Mouse (Mus musculus) forebrain, postnatal 0 days (tissue): ENCODE measurements at regions not wholly inside any gene's neighbourhood (a gene's known extent, or its start where the extent isn't known, plus 50 kb on each side); places are given as distances from the start of the nearest gene placed in this dataset.

ENCODE experiments used
- ATAC-seq: fragments of 200-750 bp; cut with Nextera tagmentation; 2 replicates; pipeline ENCODE4 v1.8.0; 2017; ENCODE audit warnings: mild to moderate bottlenecking, moderate library complexity
- DNase-seq: peaks from one replicate; pipeline ENCODE4 v3.0.0-alpha.2; 2015
- H3K27ac ChIP-seq: fragments of 300-500 bp; sonication (generic); 2 replicates; pipeline ENCODE4 v1.5.1; 2014; ENCODE audit warnings: low read depth, mild to moderate bottlenecking, antibody characterized with exemption, low read length, moderate library complexity, mixed read lengths
- H3K27me3 ChIP-seq: fragments of 300-500 bp; sonication (generic); 2 replicates; pipeline ENCODE4 v1.6.1; 2014; ENCODE audit warnings: mild to moderate bottlenecking, low read length, mixed read lengths; ENCODE audit not compliant: insufficient read depth
- H3K36me3 ChIP-seq: fragments of 300-500 bp; sonication (generic); 2 replicates; pipeline ENCODE4 v1.6.1; 2014; ENCODE audit warnings: mild to moderate bottlenecking, moderate library complexity; ENCODE audit not compliant: insufficient read depth
- H3K4me1 ChIP-seq: fragments of 300-500 bp; sonication (generic); 2 replicates; pipeline ENCODE4 v1.6.1; 2014; ENCODE audit warnings: antibody characterized with exemption; ENCODE audit not compliant: insufficient read depth
- H3K4me2 ChIP-seq: fragments of 300-500 bp; sonication (generic); 2 replicates; pipeline ENCODE4 v1.6.1; 2014; ENCODE audit warnings: low read depth, mild to moderate bottlenecking, moderate library complexity
- H3K4me3 ChIP-seq: fragments of 300-500 bp; sonication (generic); 2 replicates; pipeline ENCODE4 v1.5.1; 2014; ENCODE audit warnings: low read depth, low read length, mixed read lengths
- H3K9ac ChIP-seq: fragments of 300-500 bp; sonication (generic); 2 replicates; pipeline ENCODE4 v1.6.1; 2014; ENCODE audit warnings: mild to moderate bottlenecking
- H3K9me3 ChIP-seq: fragments of 300-500 bp; sonication (generic); 2 replicates; pipeline ENCODE4 v1.6.1; 2016; ENCODE audit warnings: low read length
- CTCF ChIP-seq: sonication (generic); IDR thresholded peaks from 2 replicates; pipeline ENCODE4 v1.5.1; 2016; ENCODE audit warnings: antibody characterized with exemption, control low read depth, low read depth
- WGBS: fragments of 180-500 bp; shearing (Covaris S2); extraction: QIAGEN DNeasy Blood & Tissue Kit; methylation state at CpG from one replicate; pipeline ENCODE4 v1.1.7; 2014; 5-methylcytosine and 5-hydroxymethylcytosine counted together

GRCm38 (mm10) chr5:133045637-133046036 is 502.5 kb upstream of the Auts2 start:
- Histone ChIP-seq H3K9me3 (no peaks in the 10 kb centered on the region), H3K36me3 (no peaks in the 10 kb centered on the region), H3K9ac (no peak overlapping the region), H3K27me3 (no peaks in the 10 kb centered on the region), H3K4me3 (no peak overlapping the region), H3K4me2 (no peak overlapping the region), H3K27ac (no peak overlapping the region), H3K4me1 (no peaks in the 10 kb centered on the region)
- ATAC-seq: no peak
- WGBS: 36% methylated on average over 9 of the region's 9 CpGs
- no peak for TF ChIP-seq CTCF
- peak; percentile 26 for DNase-seq

- WGBS: 92% methylated on average over 4 of the region's 4 CpGs
- Histone ChIP-seq H3K36me3 (no peaks in the 10 kb centered on the region), H3K4me2 (no peak overlapping the region), H3K4me1 (no peaks in the 10 kb centered on the region; the same call in 1 of the 2 replicates), H3K9me3 (no peaks in the 10 kb centered on the region), H3K4me3 (no peak overlapping the region), H3K9ac (no peak overlapping the region), H3K27me3 (no peaks in the 10 kb centered on the region), H3K27ac (no peak overlapping the region)
- no peak for DNase-seq
- ATAC-seq: no peak
- 0 out of 2 replicates have a peak, but pooled peaks have one; percentile 8 for TF ChIP-seq CTCF
Observed at GRCm38 (mm10) chr5:133027590-133027989, 484.4 kb upstream of the Auts2 start.

GRCm38 (mm10) chr5:133025121-133025520 is 482.0 kb upstream of the Auts2 start:
- H3K9me3 ChIP-seq: no peaks in the 10 kb centered on the region
- no peaks in the 10 kb centered on the region for H3K27me3 ChIP-seq
- H3K4me2 ChIP-seq: no peak overlapping the region
- no peak overlapping the region for H3K27ac ChIP-seq
- ATAC-seq: no peak
- no peaks in the 10 kb centered on the region for H3K36me3 ChIP-seq
- WGBS: 85% methylated on average over 4 of the region's 4 CpGs
- H3K9ac ChIP-seq: no peak overlapping the region
- TF ChIP-seq CTCF: no peak
- no peak overlapping the region for H3K4me3 ChIP-seq
- DNase-seq: no peak
- no peaks in the 10 kb centered on the region for H3K4me1 ChIP-seq

GRCm38 (mm10) chr5:133020821-133021220 is 477.7 kb upstream of the Auts2 start:
- TF ChIP-seq CTCF: no peak
- Histone ChIP-seq H3K27me3 (no peaks in the 10 kb centered on the region), H3K4me2 (no peak overlapping the region), H3K9ac (no peak overlapping the region), H3K27ac (no peak overlapping the region), H3K9me3 (no peaks in the 10 kb centered on the region), H3K4me3 (no peak overlapping the region), H3K4me1 (no peaks in the 10 kb centered on the region), H3K36me3 (no peaks in the 10 kb centered on the region)
- DNase-seq (no peak), ATAC-seq (no peak)

GRCm38 (mm10) chr5:133020116-133020515 is 477.0 kb upstream of the Auts2 start:
- H3K4me2 ChIP-seq: no peak overlapping the region
- DNase-seq (no peak), ATAC-seq (no peak)
- no peak overlapping the region for H3K9ac ChIP-seq
- WGBS: 46% methylated on average over 1 of the region's 1 CpGs
- TF ChIP-seq CTCF: peak; percentile 34
- no peak overlapping the region for H3K27ac ChIP-seq
- no peaks in the 10 kb centered on the region for H3K36me3 ChIP-seq
- no peaks in the 10 kb centered on the region for H3K27me3 ChIP-seq
- H3K9me3 ChIP-seq: no peaks in the 10 kb centered on the region
- H3K4me3 ChIP-seq: no peak overlapping the region
- no peaks in the 10 kb centered on the region for H3K4me1 ChIP-seq

- DNase-seq (peak; percentile 85), ATAC-seq (peak; percentile 90)
- Histone ChIP-seq H3K4me1 (no peaks in the 10 kb centered on the region), H3K36me3 (no peaks in the 10 kb centered on the region), H3K27me3 (no peaks in the 10 kb centered on the region), H3K27ac (no peak overlapping the region), H3K9me3 (no peaks in the 10 kb centered on the region), H3K4me2 (no peak overlapping the region), H3K9ac (no peak overlapping the region), H3K4me3 (no peak overlapping the region)
- no peak for TF ChIP-seq CTCF
- 37% methylated on average over 14 of the region's 14 CpGs for WGBS
Observed at GRCm38 (mm10) chr5:133010624-133011575, 467.8 kb upstream of the Auts2 start.

- WGBS: 96% methylated on average over 7 of the region's 7 CpGs
- Histone ChIP-seq H3K4me1 (no peaks in the 10 kb centered on the region), H3K4me3 (no peak overlapping the region), H3K9me3 (no peaks in the 10 kb centered on the region), H3K36me3 (no peaks in the 10 kb centered on the region), H3K9ac (no peak overlapping the region), H3K4me2 (no peak overlapping the region), H3K27ac (no peak overlapping the region), H3K27me3 (no peaks in the 10 kb centered on the region)
- ATAC-seq (no peak), DNase-seq (no peak)
- no peak for TF ChIP-seq CTCF
Observed at GRCm38 (mm10) chr5:132982866-132983265, 439.7 kb upstream of the Auts2 start.
